Mouse (Mus musculus) MN1 (cell line): ENCODE measurements around the gene Ifnk.

Source experiments
- DNase-seq: peaks from one replicate; pipeline ENCODE4 v3.0.0-alpha.2; 2016; ENCODE audit warnings: low spot score

The Ifnk gene

DNA sequence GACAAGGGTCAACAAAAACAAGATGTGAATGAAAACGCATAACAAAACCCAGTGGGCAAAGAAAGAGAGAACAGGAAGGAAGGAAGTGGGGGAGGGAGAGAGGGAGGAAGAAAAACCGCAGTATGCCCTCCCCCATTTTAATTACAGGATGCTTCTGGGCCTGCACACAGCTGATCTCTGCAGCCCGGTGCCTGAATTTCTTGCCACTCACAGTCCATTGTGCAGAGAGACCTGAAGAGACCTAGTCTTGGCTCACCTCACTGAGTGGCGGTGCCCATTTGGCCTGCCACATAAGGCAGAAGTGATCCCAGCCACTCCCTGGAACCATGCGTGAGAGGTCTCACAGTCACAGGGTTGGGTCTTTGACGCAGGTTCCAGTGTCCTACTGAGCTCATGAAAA, 13.8 kb upstream of the Ifnk start:
- DNase-seq, result no peak

- no peak for DNase-seq
Measured at GRCm38 (mm10) chr4:35140317-35140716, 11.5 kb upstream of the Ifnk start.

DNA sequence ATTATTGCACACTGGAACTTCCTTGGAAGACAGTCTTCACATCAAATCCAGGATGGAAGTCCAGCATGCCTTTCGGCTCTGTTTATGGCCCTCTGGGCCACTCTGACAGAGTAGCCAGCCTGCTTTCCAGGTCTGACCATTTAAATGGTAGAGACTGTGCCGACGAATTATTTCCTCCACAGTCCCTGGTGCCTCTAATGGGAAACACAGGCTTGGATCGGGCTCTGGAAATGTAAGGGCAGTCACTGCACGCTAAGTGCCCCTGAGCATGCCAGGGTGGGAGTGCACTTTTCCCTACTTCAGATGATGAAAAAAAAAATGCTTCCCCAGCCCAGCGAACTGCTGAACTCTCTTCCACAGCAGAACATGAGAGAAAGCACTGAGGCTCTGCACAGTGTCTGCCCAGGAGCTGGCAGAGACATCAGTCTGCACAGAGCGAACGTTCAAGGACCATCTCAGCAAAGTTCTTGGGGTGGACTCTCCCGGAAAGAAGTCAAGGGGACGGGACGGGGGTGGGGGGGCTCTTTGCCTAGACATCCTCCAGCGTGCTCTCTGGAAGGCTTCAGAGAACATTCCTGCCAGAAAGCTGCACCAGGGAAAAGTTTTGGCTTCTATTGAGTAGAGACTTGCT, 8.3 kb upstream of the Ifnk start:
- no peak for DNase-seq

- DNase-seq, result no peak
Measured at GRCm38 (mm10) chr4:35145726-35146125, 6.1 kb upstream of the Ifnk start.

- DNase-seq, result no peak
Measured at GRCm38 (mm10) chr4:35146597-35146996, 5.3 kb upstream of the Ifnk start.

DNA sequence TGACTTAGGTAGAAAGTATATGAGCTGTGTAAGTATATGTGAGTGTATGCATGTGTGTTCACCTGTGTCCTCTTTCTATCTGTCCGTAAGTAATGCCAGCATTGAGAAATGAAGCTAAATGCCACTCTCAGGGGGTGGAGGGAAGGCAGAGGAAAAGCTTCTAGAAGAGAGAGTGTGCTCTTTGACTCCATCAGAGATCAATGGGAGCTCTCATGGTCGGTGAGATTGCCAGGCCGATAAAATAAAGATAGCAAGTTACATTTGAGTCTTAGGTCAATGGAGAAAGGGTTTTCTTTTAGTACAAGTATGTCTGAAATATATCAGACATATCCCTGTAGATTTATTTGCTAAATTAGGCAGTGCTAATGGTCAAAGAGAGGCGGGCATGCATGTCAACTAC, 3.5 kb upstream of the Ifnk start:
- DNase-seq, result no peak

DNA sequence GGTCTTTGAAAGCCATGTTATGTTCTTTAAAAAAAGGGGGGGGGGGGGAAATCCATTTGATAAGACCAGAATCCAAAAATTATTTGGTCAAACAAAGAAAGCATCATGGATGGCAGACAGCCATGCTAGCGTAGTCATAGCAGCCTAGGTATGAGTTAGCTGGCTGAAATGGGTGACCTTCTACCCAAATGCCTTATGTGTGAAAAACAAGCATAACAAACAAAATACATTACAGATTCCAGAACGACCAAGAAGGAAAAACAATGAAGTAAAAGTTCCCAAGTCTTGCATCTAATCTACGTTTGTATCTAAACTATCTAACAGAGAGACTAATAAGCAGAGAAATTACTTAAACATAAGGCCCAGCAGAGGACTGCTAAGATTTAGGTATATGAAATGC, 1.1 kb upstream of the Ifnk start:
- no peak for DNase-seq

GRCm38 (mm10) chr4:35154051-35154450, 2.2 kb downstream of the Ifnk start:
- no peak for DNase-seq

DNA sequence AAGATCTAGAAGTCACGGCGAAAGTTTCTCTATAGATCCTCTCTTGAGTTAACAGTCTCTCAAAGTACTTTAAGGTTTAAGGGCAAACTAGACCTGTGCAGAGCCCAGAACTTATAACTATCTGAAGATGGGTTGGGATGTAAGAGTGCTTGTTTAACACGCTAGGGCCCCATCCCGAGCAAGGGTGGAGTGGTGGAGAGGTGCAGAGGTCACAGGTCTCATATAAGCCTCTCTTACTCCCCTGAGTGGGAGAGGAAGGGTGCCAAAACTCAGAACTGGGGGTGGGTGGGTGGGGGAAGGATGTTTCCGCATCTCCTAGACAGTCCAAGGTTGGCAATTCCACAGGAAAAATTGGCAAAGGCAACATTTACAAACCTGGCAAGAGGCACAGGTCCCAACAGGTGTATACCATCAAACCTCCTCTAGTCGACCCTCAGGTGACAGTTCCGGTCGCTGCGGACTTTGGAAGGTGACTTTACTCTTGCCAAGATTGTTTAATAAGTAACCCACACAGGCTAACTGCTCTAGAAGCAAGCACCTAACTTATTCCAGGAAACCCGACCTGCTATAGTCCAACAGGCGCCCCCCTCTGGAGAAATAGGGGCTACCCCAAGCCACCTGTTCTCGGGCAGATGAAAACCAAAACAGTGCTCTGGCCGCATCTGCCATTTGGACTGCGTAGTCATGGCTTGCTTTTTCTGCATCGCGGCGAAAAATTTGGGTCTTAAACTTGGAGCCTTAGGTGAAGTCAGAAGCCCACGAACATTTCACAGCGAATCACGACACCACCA, 3.5 kb downstream of the Ifnk start:
- DNase-seq, result no peak

DNA sequence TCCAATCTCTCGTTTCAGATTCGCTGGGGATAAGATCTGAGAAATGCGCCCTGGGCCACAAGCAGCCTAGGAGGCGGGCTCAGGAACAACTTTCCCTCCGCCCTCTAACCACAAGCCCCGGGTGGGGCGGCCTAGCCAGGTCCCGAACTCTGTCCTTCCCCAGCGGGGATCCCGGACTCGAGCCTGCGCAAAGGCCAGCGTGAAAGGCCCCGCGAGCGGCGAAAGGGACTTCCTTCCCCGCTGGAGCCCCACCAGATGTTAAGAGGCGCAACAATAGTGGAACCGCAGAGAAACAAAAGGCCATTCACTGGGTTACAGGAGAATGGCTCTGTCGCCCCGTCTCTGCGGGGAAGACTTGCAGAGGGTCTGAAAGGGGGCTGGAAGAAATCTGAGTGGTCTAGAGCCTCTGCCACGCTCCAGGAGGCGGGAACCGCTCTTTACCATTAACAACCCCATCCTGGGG, 4.3 kb downstream of the Ifnk start:
- no peak for DNase-seq

DNA sequence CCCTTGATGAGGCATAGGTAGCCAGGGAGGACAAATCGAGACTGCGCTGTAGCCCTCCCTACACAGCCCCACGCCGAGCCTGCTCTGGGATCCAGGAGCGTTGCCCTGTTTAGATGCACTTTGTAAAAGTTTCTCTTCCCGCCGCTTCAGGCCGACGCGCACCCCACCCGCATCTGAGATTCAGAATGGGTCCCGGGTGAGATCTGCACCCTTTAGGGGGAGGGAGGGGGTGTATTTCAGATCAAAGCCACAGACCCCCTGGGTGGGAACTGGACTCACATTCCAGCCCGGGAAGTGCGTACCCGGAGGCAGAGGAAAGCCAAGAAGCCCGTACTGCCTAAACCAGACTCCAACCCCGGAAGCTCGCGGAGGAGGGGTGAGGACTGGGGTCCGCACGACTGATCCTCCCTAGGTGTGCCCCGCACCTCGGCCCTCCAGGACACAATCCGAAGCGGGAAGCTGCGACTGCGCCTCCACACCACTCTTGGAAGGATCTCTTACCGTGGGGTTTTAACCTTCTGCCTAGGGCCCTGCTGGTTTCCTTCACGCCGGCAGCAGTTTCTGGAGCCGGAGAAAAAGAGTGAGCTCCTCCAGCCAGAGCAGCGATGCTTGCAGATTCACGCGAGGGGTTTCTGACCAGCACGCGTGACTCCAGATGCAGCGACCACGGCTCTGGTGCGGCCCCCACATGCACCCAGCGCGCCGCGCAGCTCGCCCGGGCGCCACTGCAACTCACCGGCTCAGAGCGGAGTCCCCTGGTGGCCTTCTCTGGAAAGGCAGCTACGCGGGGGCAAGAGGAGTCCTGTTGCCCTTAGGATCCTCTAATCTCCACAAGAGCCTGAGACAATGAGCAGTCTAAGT, 5.1 kb downstream of the Ifnk start, which contains the start of gene Mob3b:
Gene Mob3b, minus strand, starts transcription at position 734 of the 861 bp plus-strand sequence.
- DNase-seq, result no peak

DNA sequence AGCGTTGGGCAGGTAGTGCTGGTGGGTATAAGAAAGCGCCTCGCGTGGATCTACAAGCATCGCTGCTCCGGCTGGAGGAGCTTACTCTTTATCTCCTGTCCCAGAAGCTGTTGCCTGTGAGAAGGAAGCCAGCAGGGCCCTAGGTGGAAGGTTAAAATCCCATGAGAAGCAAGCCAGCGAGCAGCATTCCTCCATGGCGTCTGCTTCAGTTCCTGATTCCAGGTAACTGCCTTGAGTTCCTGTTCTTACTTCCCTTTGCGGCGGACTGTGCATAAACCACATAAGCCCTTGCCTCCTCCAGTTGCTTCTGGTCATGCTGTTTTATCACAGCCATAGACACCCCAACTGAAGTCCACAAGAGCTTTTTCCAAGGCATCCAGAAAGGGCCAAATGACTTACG, 6.0 kb downstream of the Ifnk start:
- no peak for DNase-seq

DNA sequence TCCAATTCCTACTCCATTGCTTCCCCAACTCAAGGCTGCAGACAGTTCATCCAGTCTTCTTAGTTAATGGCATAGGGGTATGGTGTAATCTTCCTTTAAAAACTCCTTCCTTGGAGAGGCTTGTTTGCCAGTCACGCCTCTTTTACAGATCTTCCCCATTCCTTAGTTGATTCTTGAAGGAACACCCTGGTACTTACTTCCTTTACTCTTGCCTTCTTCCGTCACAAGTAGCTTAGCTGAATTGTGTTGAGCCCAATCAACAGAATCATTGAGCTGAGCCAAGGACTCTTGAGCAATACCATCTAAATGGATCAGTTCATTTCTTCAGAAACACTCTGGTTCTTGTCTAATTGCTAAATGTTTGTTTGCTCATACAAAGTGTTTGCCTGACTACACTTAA, 13.4 kb downstream of the Ifnk start:
- DNase-seq, result no peak

- DNase-seq, result no peak
Measured at GRCm38 (mm10) chr4:35165947-35166346, 14.1 kb downstream of the Ifnk start.

- DNase-seq, result no peak
Measured at GRCm38 (mm10) chr4:35167855-35168254, 16.0 kb downstream of the Ifnk start.

DNA sequence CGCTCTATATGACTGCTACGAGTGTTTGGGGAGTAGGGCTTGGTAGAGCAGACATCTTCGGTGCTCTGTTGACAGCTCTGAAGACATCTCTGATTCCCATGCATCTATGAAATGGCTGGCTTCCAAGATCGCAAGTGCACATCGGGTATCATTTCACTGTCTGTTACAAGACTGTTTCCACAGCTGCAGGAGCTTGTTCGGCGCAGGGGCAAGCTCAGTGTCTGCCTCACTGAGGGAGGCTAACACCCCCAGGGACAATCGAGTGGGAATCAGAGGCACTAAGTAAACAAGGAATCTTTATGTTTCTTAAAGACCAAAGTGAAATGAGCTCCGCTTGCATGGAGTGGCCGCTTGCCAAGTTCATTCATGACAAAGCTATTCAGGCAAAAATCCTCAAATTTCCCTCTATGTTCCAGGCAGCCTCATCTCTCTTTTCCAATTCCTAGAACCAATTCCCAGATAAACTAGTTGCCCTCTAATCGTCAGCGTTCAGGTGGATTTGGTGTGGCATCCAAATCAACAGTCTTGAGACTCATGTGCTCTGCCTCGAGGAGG, 17.8 kb downstream of the Ifnk start:
- DNase-seq, result no peak

GRCm38 (mm10) chr4:35172471-35172870, 20.6 kb downstream of the Ifnk start:
- DNase-seq, result no peak

- no peak for DNase-seq
Measured at GRCm38 (mm10) chr4:35173551-35173950, 21.7 kb downstream of the Ifnk start.

DNA sequence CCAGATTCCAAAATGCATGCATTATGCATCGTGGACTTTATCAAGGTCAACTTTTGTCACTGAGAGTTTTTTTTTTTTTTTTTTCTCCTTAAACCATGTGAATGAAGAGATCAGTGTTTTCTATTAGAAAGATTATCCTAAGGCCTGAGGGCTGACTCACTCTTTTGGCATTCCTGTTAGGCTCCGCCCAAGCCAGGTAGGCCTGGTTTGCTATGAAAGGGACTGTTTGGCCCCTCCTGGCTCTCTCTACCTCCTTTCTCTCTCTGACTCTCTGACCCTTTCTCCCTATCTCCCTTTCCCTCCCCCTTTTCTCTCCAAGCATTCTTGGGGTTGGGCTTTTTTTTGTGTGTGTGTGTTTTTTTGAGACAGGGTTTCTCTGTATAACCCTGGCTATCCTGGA, 23.7 kb downstream of the Ifnk start:
- no peak for DNase-seq

GRCm38 (mm10) chr4:35177926-35178645, 26.2 kb downstream of the Ifnk start:
- DNase-seq, result no peak

DNA sequence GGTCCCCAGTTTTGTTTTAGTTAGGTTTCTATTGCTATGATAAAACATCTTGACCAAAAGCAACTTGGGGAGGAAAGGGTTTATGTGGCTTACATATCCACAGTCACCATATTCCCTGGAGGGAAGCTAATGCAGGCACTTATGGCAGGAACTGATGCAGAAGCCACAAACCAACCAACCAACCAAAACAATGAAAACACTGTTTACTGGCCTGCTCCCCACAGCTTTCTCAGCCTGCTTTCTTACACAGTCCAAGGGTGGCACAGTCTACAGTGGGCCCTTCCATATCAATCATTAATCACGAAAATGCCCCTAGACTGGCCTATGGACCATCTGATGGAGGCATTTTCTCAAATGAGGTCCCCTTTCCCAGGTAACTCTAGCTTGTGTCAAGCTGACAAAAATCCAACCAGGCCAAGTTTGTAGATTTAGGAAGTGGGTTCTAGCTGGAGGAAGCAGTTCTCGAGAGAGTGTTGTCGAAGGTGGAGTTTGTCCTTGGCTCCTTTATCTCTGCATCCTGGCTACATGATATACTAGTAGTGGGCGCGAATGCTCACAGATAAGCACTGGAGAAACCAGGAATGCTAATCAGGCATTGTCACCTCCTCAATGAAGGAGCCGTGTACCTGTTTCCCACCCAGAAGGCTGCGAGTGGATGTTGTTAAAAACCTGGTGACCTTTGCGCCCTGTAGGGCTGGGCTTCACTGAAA, 35.9 kb downstream of the Ifnk start:
- DNase-seq, result no peak
